Mouse (Mus musculus) heart, embryonic 11.5 days (tissue): ENCODE data around the gene Clip3. TPM values are rescaled to one million over a fixed set of nuclear protein-coding genes. Genes with fewer than 3 reads are reported as not detected.

Experiments
- ATAC-seq: fragments of 200-750 bp; cut with Nextera tagmentation; replicated peaks from 2 replicates; pipeline ENCODE4 v1.8.0; 2017; ENCODE audit warnings: moderate library complexity; ENCODE audit not compliant: insufficient number of reproducible peaks, low FRiP score, low TSS enrichment
- H3K27ac ChIP-seq: fragments of 300-500 bp; sonication (generic); 2 replicates; pipeline ENCODE4 v1.5.1; 2014; ENCODE audit warnings: mild to moderate bottlenecking, low read depth, low read length
- H3K27me3 ChIP-seq: fragments of 300-500 bp; sonication (generic); 2 replicates; pipeline ENCODE4 v1.6.1; 2014; ENCODE audit warnings: mild to moderate bottlenecking, low read length, mixed read lengths; ENCODE audit not compliant: control insufficient read depth, insufficient read depth
- H3K36me3 ChIP-seq: fragments of 300-500 bp; sonication (generic); 2 replicates; pipeline ENCODE4 v1.6.1; 2014; ENCODE audit warnings: mild to moderate bottlenecking, low read length, moderate library complexity, mixed read lengths; ENCODE audit not compliant: control insufficient read depth, insufficient read depth
- H3K4me1 ChIP-seq: fragments of 300-500 bp; sonication (generic); 2 replicates; pipeline ENCODE4 v1.6.1; 2014; ENCODE audit warnings: low read length; ENCODE audit not compliant: control insufficient read depth, insufficient read depth
- H3K4me2 ChIP-seq: fragments of 300-500 bp; sonication (generic); 2 replicates; pipeline ENCODE4 v1.6.1; 2014; ENCODE audit warnings: mild to moderate bottlenecking, moderate library complexity
- H3K4me3 ChIP-seq: fragments of 300-500 bp; sonication (generic); 2 replicates; pipeline ENCODE4 v1.5.1; 2014; ENCODE audit warnings: low read depth, low read length
- H3K9ac ChIP-seq: fragments of 300-500 bp; sonication (generic); 2 replicates; pipeline ENCODE4 v1.6.1; 2014; ENCODE audit warnings: mild to moderate bottlenecking, low read depth, low read length, moderate library complexity
- H3K9me3 ChIP-seq: fragments of 300-500 bp; sonication (generic); replicated peaks from 2 replicates; pipeline ENCODE4 v1.6.1; 2016; ENCODE audit warnings: low read length; ENCODE audit not compliant: control insufficient read depth
- WGBS: fragments of 180-500 bp; shearing (Covaris S2); extraction: QIAGEN DNeasy Blood & Tissue Kit; methylation state at CpG from one replicate; pipeline ENCODE4 v1.1.7; 2014; ENCODE audit not compliant: insufficient replicate concordance; 5-methylcytosine and 5-hydroxymethylcytosine counted together
- polyA plus RNA-seq: library from polyadenylated mRNA; unstranded; fragments of >200 nt; fragmentation: Nextera tagmentation; extraction: Ambion mirVana; gene quantifications from 2 replicates; pipeline ENCODE4 v1.2.1, GENCODE M21; 2014

Clip3 gene
- polyA plus RNA-seq, 1 experiment from 2014 or later = 22.1 TPM

DNA sequence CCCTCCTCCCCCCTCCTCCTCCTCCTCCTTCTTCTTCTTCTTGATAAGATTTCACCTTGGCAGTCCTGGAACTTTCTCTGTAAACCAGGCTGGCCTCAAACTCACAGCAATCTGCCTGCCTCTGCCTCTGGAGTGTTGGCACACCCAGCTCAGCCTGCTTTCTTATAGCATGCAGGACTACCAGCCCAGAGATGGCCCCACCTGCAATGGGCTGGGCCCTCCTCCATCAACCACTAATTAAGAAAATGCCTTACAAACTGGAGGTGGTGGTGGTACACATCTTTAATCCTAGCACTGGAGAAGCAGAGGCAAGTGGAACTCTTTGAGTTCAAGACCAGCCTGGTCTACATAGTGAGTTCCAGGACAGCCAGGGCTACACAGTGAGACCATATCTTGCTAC, 34.9 kb downstream of the Clip3 start:
- Histone ChIP-seq H3K36me3 (no peaks in the 10 kb centered on the region), H3K9ac (no peak overlapping the region), H3K9me3 (no peaks in the 10 kb centered on the region), H3K4me3 (no peak overlapping the region), H3K4me1 (peaks cover 4% of the 10 kb centered on the region; the same call in 1 of the 2 replicates), H3K27ac (no peak overlapping the region), H3K27me3 (no peaks in the 10 kb centered on the region), H3K4me2 (no peak overlapping the region)
- ATAC-seq = no peak

DNA sequence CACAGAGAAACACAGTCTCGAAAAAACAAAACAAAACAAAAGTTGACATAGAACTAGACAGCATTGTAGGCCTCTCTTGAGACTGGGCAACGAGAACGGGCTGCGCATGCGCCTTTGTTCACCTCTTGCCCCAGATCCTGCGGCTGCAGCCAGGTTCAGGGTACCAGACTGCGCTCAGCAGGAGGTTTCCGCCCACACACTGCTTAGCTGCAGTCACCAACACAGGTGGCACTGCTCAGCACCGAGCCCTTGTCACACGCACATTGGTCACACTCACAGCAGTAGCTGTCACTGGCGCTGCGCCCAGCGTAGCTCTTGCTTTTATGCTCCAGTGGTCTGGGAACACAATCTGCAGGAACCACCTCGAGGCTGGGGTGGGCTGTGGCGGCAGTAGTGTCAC, 35.6 kb downstream of the Clip3 start:
- H3K9me3 ChIP-seq = no peaks in the 10 kb centered on the region
- no peaks in the 10 kb centered on the region for H3K27me3 ChIP-seq
- ATAC-seq = no peak
- H3K4me2 ChIP-seq = no peak overlapping the region
- WGBS = 47% methylated on average over 15 of the region's 15 CpGs
- peaks cover 6% of the 10 kb centered on the region; the same call in 1 of the 2 replicates for H3K4me1 ChIP-seq
- peak overlapping the region; percentile 46; the same call in 1 of the 2 replicates for H3K27ac ChIP-seq
- H3K4me3 ChIP-seq = no peak overlapping the region
- no peaks in the 10 kb centered on the region for H3K36me3 ChIP-seq
- no peak overlapping the region for H3K9ac ChIP-seq

DNA sequence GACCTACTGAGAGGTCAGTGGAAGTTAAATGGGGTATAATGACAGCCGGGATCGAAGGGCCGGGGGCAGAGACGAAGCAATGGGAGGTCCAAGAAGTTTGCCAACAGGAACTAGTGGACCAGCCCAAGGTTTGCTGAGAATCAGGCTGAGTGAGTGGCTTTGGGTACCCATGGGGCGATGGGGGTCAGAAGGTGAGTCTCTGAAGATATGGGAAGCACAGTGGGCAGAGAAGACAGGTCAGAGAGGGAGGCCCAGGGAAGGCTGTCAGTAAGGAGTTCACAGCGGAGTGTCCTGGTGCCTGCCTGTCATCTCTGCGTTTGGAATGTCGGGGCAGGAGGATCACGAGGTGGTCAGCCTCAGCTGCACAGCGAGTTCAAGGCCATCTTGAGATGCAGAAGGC, 36.9 kb downstream of the Clip3 start:
- Histone ChIP-seq H3K4me1 (peaks cover 14% of the 10 kb centered on the region; the same call in 1 of the 2 replicates), H3K9ac (no peak overlapping the region), H3K36me3 (no peaks in the 10 kb centered on the region), H3K9me3 (no peaks in the 10 kb centered on the region), H3K27ac (no peak overlapping the region), H3K4me3 (no peak overlapping the region), H3K4me2 (no peak overlapping the region), H3K27me3 (no peaks in the 10 kb centered on the region)
- no peak for ATAC-seq
- 43% methylated on average over 10 of the region's 10 CpGs for WGBS

GRCm38 (mm10) chr7:30331887-30332286, 40.4 kb downstream of the Clip3 start:
- Histone ChIP-seq H3K27me3 (peaks cover 17% of the 10 kb centered on the region), H3K4me2 (peak overlapping the region; percentile 38), H3K27ac (no peak overlapping the region), H3K4me1 (peaks cover 19% of the 10 kb centered on the region; the same call in 1 of the 2 replicates), H3K9me3 (no peaks in the 10 kb centered on the region), H3K4me3 (no peak overlapping the region), H3K36me3 (no peaks in the 10 kb centered on the region), H3K9ac (no peak overlapping the region)
- 0 out of 2 replicates have a peak, but pooled peaks have one; percentile 44 for ATAC-seq
- 10% methylated on average over 13 of the region's 13 CpGs for WGBS

DNA sequence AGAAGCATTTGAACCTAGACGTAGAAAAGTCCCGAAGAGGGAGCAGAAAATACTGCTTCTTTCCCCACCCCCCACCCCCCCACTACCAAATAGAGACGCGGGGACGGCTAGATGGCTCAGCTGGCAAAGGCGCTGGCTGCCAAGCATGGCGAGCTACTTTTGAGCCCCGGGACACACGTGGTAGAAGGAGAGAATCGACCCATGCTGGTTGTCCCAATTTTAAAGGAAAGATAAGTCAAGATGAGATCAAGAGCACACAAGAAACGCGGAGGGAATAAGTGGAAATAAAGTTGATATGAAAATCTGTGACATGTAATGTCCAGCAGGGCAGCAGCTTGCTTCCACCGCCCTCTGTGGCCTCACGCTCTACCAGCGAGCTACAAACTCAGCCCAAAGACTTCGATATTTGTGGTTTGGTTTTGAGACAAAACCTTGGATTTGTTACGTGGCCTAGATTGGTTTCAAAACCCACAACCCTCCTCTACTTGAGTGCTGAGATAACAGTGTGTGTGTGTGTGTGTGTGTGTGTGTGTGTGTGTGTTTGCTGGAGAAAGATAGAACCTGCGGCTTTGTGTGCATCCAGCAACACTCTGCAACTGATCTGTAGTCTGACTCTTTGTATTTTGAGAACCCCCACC, 41.2 kb downstream of the Clip3 start:
- Histone ChIP-seq H3K9me3 (no peaks in the 10 kb centered on the region), H3K4me2 (0 out of 2 replicates have a peak overlapping the region, but pooled peaks have one; percentile 5), H3K9ac (no peak overlapping the region), H3K4me1 (peaks cover 19% of the 10 kb centered on the region; the same call in 1 of the 2 replicates), H3K4me3 (no peak overlapping the region), H3K36me3 (no peaks in the 10 kb centered on the region), H3K27me3 (peaks cover 17% of the 10 kb centered on the region), H3K27ac (peak overlapping the region; percentile 10; the same call in 1 of the 2 replicates)
- WGBS = 53% methylated on average over 18 of the region's 18 CpGs
- no peak for ATAC-seq

DNA sequence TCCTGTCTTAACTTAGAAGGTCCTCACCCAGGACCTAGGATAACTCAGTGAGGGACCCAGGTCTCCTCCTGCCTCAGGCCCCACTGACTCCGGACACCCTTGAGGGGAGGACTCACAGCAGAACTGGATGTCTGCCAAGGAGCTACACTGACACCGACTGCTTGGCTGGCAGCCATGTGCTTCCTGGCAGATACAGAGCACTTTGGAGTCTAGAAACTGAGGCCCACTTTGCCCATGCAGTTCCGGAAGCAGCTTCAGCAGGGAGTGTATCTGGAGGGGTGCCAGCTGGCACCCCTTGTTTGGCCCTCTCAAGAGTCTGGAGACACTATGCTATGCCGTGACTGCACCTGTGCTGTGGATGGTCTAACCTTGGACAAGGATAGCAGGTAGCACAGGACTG, 41.9 kb downstream of the Clip3 start:
- Histone ChIP-seq H3K27me3 (peaks cover 17% of the 10 kb centered on the region), H3K9me3 (no peaks in the 10 kb centered on the region), H3K4me3 (no peak overlapping the region), H3K36me3 (no peaks in the 10 kb centered on the region), H3K4me2 (peak overlapping the region; percentile 5), H3K4me1 (peaks cover 19% of the 10 kb centered on the region; the same call in 1 of the 2 replicates), H3K27ac (peak overlapping the region; percentile 71; the same call in 1 of the 2 replicates), H3K9ac (no peak overlapping the region)
- WGBS = 24% methylated on average over 4 of the region's 4 CpGs
- ATAC-seq = peak; percentile 63; the same call in 1 of the 2 replicates

DNA sequence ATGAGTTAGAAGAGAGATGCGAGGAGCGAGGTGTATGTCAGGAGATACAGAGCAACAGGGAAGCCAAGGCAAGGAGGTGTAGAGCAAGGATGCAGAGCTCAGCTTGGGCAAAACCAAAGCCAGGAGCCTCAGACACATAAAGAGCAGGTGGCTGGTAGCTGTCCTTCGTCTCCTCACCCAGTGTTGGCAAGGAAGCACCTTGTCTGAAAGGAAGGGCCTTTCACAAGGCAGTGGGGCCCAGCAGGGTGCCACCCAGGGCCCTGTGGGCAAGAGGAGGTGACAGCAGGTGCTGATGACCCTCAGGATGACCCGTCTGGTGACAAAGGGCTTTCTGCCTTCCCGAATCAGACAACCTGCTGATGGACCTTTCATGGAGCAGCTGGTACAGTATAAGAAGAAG, 43.0 kb downstream of the Clip3 start:
- no peak for ATAC-seq
- Histone ChIP-seq H3K9me3 (no peaks in the 10 kb centered on the region), H3K36me3 (no peaks in the 10 kb centered on the region), H3K9ac (no peak overlapping the region), H3K4me3 (no peak overlapping the region), H3K27me3 (peaks cover 17% of the 10 kb centered on the region), H3K4me2 (no peak overlapping the region), H3K4me1 (peaks cover 19% of the 10 kb centered on the region; the same call in 1 of the 2 replicates), H3K27ac (no peak overlapping the region)
- 62% methylated on average over 5 of the region's 5 CpGs for WGBS

DNA sequence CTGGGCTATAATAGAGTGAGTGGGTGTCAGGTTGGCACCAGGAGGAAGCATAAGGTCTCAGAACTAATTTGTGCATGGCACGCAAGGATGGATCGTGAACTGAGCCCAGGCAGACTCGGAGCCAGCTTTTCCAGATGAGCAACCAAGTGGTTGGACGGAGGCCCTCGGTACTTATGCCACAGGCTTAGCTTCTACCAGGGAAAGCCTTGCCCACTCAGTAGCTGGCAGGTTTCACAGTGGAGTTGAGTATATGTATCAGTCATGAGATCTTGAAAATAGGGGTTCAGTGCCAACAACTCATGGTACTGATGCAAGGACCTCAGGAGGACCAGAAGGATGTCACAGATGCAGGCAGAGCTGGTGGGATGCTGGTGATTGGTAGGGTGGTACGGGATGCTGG, 44.2 kb downstream of the Clip3 start:
- no peaks in the 10 kb centered on the region for H3K36me3 ChIP-seq
- H3K4me1 ChIP-seq = peaks cover 19% of the 10 kb centered on the region; the same call in 1 of the 2 replicates
- no peak overlapping the region for H3K4me2 ChIP-seq
- H3K27ac ChIP-seq = no peak overlapping the region
- no peak overlapping the region for H3K9ac ChIP-seq
- 80% methylated on average over 6 of the region's 6 CpGs for WGBS
- ATAC-seq = no peak
- H3K9me3 ChIP-seq = no peaks in the 10 kb centered on the region
- H3K4me3 ChIP-seq = no peak overlapping the region
- H3K27me3 ChIP-seq = peaks cover 17% of the 10 kb centered on the region

GRCm38 (mm10) chr7:30336384-30336783, 44.9 kb downstream of the Clip3 start:
- H3K4me2 ChIP-seq = no peak overlapping the region
- no peak for ATAC-seq

More at GRCm38 (mm10) chr7:30336384-30336783, 44.9 kb downstream of the Clip3 start:
- H3K4me3 ChIP-seq = no peak overlapping the region
- no peak overlapping the region for H3K9ac ChIP-seq
- H3K27me3 ChIP-seq = peaks cover 17% of the 10 kb centered on the region
- H3K4me1 ChIP-seq = peaks cover 19% of the 10 kb centered on the region; the same call in 1 of the 2 replicates
- no peaks in the 10 kb centered on the region for H3K9me3 ChIP-seq
- WGBS = 2% methylated on average over 9 of the region's 9 CpGs
- no peaks in the 10 kb centered on the region for H3K36me3 ChIP-seq
- H3K27ac ChIP-seq = no peak overlapping the region
